Mouse (Mus musculus): ENCODE results near the gene Sarm1. TPM values are rescaled to one million over a fixed set of nuclear protein-coding genes. Genes with fewer than 3 reads are reported as not detected.

The Sarm1 gene
- total RNA-seq, 2 experiments from 2014 or later = 0.55 to 0.72 TPM

- intact Hi-C loops (cut with DNase I; ENCODE audit: low total_unique reads) = no loop called here
- no peak for DNase-seq
Observed at GRCm38 (mm10) chr11:78467515-78467914, 30.0 kb downstream of the Sarm1 start.

GRCm38 (mm10) chr11:78466242-78466912 lies 31.2 kb downstream of the Sarm1 start:
- no peak for DNase-seq
- intact Hi-C loops (cut with DNase I; ENCODE audit: low total_unique reads) = no loop called here

GRCm38 (mm10) chr11:78465568-78466180 lies 31.9 kb downstream of the Sarm1 start, which contains the start of gene Slc46a1:
TSS of gene Slc46a1 (plus strand) at chr11:78465697.
- peak; percentile 92 for DNase-seq
- intact Hi-C loops (cut with DNase I; ENCODE audit: low total_unique reads) = no loop called here

DNA sequence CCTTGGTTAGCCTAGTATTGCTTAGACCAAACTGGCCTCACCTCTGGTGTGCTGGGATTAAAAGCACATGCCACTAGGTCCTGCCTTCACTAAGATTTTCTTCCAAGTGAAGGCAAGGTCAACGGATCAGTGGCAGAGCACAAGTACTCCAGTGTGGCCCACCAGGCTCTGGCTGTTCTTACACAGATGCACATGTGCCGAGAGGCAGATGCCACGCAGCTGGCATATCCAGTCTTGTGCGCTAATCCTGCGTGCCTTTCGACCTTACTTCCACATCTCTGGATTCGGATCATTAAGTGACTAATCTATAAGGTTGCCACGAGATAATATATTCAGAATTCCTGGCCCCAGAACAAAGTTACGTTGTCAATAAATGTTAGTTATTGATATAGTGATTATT lies 32.4 kb downstream of the Sarm1 start:
- no peak for DNase-seq

DNA sequence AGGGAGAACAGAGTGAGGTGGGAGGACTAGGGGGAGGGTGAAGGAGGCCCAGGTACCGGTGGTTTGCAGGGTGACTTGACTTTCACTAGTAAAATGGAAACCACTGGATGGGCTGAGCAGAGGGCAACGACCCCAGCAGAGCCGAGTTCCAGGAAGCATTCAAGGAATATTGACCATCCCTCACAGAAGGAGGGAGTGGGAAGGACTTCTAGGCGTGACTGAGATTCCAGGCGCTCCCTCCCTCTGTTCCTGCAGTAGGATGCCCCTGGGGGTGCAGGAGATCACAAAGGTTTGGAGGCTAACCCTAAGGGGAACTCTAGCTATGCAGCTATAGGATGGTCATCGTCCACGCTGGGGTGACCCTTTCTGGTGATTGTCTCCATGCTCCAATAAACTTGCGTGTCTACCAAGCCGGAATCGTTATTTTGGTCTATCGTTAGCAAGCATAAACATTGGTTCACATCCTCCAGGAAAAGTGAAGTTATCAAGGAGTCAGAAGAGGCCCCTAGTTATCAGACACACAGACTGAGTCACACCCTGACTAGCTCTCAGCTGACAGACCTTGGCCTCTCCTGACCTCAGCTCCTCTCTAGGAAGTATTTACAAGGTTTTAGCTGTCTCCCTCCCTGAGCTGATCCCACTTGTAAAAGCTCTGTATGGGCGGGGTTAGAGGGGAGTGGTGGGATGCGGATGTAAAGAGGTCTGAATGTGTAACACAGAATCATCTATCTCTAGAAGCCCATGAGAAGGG lies 34.1 kb downstream of the Sarm1 start:
- DNase-seq = no peak

More for the DNA sequence above, 32.4 kb downstream of the Sarm1 start:
- intact Hi-C loops (cut with DNase I; ENCODE audit: low total_unique reads) = no loop called here

GRCm38 (mm10) chr11:78462669-78463068 lies 34.9 kb downstream of the Sarm1 start:
- intact Hi-C loops (cut with DNase I; ENCODE audit: low total_unique reads) = no loop called here
- no peak for DNase-seq

More for the DNA sequence above, 34.1 kb downstream of the Sarm1 start:
- intact Hi-C loops (cut with DNase I; ENCODE audit: low total_unique reads) = no loop called here

GRCm38 (mm10) chr11:78461894-78462293 lies 35.7 kb downstream of the Sarm1 start:
- no peak for DNase-seq
- intact Hi-C loops (cut with DNase I; ENCODE audit: low total_unique reads) = no loop called here

- DNase-seq = no peak
- intact Hi-C loops (cut with DNase I; ENCODE audit: low total_unique reads) = no loop called here
Observed at GRCm38 (mm10) chr11:78458740-78459139, 38.8 kb downstream of the Sarm1 start.

DNA sequence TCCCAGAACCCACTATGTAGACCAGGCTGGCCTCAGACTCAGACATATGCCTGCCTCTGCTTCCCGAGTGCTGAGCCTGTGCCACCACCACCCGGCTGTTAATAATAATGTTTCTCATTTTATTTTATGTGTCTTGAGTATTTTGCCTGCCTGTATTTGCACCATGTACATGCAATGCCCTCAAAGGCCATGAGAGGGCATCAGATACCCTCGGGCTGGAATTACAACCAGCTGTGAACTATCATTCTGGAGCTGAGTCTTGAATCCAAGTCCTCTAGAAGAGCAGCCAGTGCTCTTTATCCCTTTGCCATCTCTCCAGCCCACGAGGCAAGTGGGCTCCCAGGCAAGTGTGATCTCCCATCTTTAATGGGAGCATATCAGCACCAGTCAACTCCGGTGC lies 42.2 kb downstream of the Sarm1 start:
- intact Hi-C loops (cut with DNase I; ENCODE audit: low total_unique reads) = no loop called here

DNA sequence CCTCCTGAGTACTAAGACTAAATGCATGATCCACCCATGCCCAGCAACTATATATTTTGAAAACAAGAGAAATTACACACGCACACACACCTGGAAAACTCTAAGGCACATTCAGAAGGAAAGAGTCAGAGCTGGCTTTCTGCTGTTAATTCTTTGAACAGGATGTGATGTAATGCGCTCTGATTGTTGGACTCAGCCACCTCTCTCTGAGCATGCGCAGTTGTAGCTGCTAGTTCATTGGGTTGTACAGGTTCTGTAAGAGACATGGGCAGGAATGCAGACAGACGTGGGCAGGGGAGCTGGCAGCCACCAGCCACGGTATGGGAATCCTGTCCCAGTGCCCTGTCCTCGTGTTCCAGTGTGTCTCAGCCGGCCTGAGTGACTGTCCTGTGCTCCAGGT lies 43.3 kb downstream of the Sarm1 start:
- intact Hi-C loops (cut with DNase I; ENCODE audit: low total_unique reads) = no loop called here
- DNase-seq = no peak

More for the DNA sequence above, 42.2 kb downstream of the Sarm1 start:
- no peak for DNase-seq

- intact Hi-C loops (cut with DNase I; ENCODE audit: low total_unique reads) = no loop called here
- DNase-seq = peak; percentile 62
Observed at GRCm38 (mm10) chr11:78453675-78454074, 43.9 kb downstream of the Sarm1 start.

DNA sequence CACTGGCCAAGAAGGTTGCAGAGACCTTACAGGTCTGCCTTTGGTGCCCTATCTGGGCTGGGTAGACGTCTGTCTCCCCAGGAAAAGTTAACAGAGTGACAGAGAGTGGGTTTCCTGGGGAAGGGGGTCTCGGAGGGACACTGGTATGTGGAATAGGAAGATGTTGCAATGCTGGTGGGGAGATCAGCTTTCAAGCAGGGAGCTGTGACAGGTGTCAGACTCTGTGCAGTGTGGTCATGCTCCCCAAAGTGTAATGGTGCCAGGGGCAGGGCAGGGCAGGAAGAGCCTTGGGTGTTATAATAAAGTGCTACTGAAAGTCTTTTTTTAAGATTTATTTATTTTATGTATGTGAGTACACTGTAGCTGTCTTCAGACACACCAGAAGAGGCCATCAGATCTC lies 47.2 kb downstream of the Sarm1 start:
- no peak for DNase-seq
- intact Hi-C loops (cut with DNase I; ENCODE audit: low total_unique reads) = no loop called here

DNA sequence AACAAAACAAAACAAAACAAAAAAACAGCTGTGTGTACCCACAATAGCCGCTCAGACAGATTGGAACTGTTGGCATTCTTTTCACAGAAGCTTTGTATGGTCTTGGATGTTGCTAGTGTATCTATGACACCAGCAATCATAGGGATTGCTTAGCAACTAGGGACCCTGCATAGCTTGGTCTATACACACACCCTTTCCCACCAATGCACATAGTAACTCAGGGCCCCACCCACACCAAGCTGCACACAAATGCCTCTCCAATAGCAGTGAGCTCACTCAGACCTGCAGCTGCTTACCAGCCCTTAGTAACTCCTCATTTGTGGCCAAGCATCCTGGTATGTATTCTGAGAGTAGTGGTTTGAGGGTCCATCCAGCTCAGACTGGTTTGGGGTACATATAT lies 49.3 kb downstream of the Sarm1 start:
- DNase-seq = no peak
- intact Hi-C loops (cut with DNase I; ENCODE audit: low total_unique reads) = no loop called here

- intact Hi-C loops (cut with DNase I; ENCODE audit: low total_unique reads) = no loop called here
- DNase-seq = peak; percentile 18
Observed at GRCm38 (mm10) chr11:78447168-78447567, 50.4 kb downstream of the Sarm1 start.

- intact Hi-C loops (cut with DNase I; ENCODE audit: low total_unique reads) = no loop called here
- DNase-seq = no peak
Observed at GRCm38 (mm10) chr11:78443115-78443514, 54.4 kb downstream of the Sarm1 start.

GRCm38 (mm10) chr11:78438399-78438930 lies 59.1 kb downstream of the Sarm1 start:
- intact Hi-C loops (cut with DNase I; ENCODE audit: low total_unique reads) = no loop called here
- DNase-seq = no peak

- intact Hi-C loops (cut with DNase I; ENCODE audit: low total_unique reads) = no loop called here
Observed at GRCm38 (mm10) chr11:78437182-78437581, 60.4 kb downstream of the Sarm1 start.

GRCm38 (mm10) chr11:78435776-78436349 lies 61.7 kb downstream of the Sarm1 start:
- DNase-seq = peak; percentile 30

More at GRCm38 (mm10) chr11:78437182-78437581, 60.4 kb downstream of the Sarm1 start:
- DNase-seq = no peak

DNA sequence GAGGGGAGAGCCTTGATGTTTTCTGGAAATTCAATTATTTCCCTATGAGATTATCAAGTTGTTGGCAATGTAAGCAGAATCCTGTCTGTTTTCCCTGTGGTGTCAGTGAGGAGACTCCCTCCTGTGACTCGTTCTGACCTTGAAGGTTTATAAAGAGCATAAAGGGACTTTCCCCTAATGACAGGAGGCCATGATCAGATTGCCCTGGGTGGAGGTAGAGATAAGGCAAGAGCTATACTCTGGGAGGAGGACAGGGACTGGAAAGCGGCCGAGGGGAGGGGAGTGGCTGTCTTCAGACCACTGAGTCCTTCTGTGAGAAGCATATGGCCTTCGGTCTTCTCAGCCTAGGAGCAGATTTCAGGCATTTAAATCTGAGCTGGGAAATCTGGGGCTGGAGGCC lies 63.5 kb downstream of the Sarm1 start:
- intact Hi-C loops (cut with DNase I; ENCODE audit: low total_unique reads) = no loop called here
- no peak for DNase-seq

More at GRCm38 (mm10) chr11:78435776-78436349, 61.7 kb downstream of the Sarm1 start:
- intact Hi-C loops (cut with DNase I; ENCODE audit: low total_unique reads) = no loop called here

DNA sequence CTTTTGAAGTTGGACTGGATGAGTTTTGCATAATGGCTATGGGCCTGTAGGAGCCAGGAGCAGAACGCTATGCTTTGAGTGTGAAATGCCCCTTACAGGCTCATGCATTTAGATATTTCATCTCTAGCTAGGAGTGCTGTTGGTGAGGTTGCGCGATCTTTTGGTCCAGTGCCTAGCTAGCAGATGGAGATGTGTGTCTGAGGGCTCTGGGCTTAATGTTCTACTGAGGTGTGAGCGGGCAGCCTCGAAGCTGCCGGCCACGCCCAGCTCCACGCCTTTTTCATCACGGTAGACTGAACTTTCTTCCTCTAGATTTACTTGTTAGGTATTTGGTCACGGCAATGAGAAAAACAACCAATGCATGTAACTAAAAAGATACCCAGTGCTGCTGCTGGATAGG lies 66.4 kb downstream of the Sarm1 start:
- DNase-seq = no peak
- intact Hi-C loops (cut with DNase I; ENCODE audit: low total_unique reads) = no loop called here
